Mouse (Mus musculus) CH12.LX (cell line): ENCODE results near the gene Myo15b. TPM values are rescaled to one million over a fixed set of nuclear protein-coding genes. Genes with fewer than 3 reads are reported as not detected.

Experiments
- DNase-seq: peaks from one replicate; pipeline ENCODE4 v3.0.0-alpha.2; 2013; ENCODE audit errors: extremely low read depth
- H3K27ac ChIP-seq: 2 replicates; pipeline ENCODE4 v1.5.1; 2012; ENCODE audit warnings: low read depth, mild to moderate bottlenecking, control low read depth, moderate library complexity; ENCODE audit not compliant: insufficient read depth
- H3K27me3 ChIP-seq: replicated peaks from 2 replicates; pipeline ENCODE3; 2012; ENCODE audit warnings: inconsistent platforms
- H3K36me3 ChIP-seq, 2 experiments: replicated peaks in 1 of 2; 2 replicates each; pipeline versions ENCODE3 to v1.6.1; 2012; ENCODE audit warnings: inconsistent platforms in 1 of 2, low read length in 1 of 2, mild to moderate bottlenecking in 1 of 2, mixed read lengths in 1 of 2, moderate library complexity in 1 of 2; ENCODE audit not compliant: control insufficient read depth in 1 of 2, insufficient read depth in 1 of 2
- H3K4me1 ChIP-seq, 2 experiments: 2 replicates each; pipeline ENCODE4 v1.6.1; 2012; ENCODE audit warnings: inconsistent platforms in 1 of 2, moderate library complexity in 1 of 2; ENCODE audit not compliant: insufficient read depth in 2 of 2, control insufficient read depth in 1 of 2
- H3K4me2 ChIP-seq: 2 replicates; pipeline ENCODE4 v1.6.1; 2012; ENCODE audit warnings: low read depth, mild to moderate bottlenecking, control low read depth; ENCODE audit not compliant: poor library complexity, insufficient read depth, severe bottlenecking
- H3K4me3 ChIP-seq, 3 experiments: fragments of 150-350 bp in 1 of 3; sonication (generic) in 1 of 3; replicated peaks in 1 of 3; 2 replicates each; pipeline versions ENCODE3 to v1.5.1; 2011 to 2012; ENCODE audit warnings: low read depth in 2 of 3, low read length in 2 of 3, mild to moderate bottlenecking in 2 of 3, moderate library complexity in 2 of 3, control low read depth in 1 of 3, improper control_type of control experiment in 1 of 3, inconsistent platforms in 1 of 3, mixed read lengths in 1 of 3; ENCODE audit not compliant: poor library complexity in 1 of 3
- H3K79me2 ChIP-seq: replicated peaks from 2 replicates; pipeline ENCODE4 v1.6.1; 2012; ENCODE audit warnings: mild to moderate bottlenecking, moderate library complexity; ENCODE audit not compliant: control insufficient read depth, poor library complexity, insufficient read depth, severe bottlenecking; ENCODE audit errors: extremely low read depth
- H3K9ac ChIP-seq: 2 replicates; pipeline ENCODE4 v1.6.1; 2012; ENCODE audit warnings: low read depth, mild to moderate bottlenecking, control low read depth, moderate library complexity; ENCODE audit not compliant: insufficient read depth
- H3K9me3 ChIP-seq: replicated peaks from 2 replicates; pipeline ENCODE3; 2012; ENCODE audit warnings: low read length, inconsistent platforms, mixed read lengths
- CTCF ChIP-seq, 2 experiments: IDR thresholded peaks in 1 of 2; conservative IDR thresholded peaks in 1 of 2; 2 replicates each; pipeline ENCODE4 v1.5.1; 2011 to 2012; ENCODE audit warnings: low read depth in 2 of 2, low read length in 2 of 2, improper control_type of control experiment in 1 of 2, inconsistent platforms in 1 of 2, mild to moderate bottlenecking in 1 of 2, moderate library complexity in 1 of 2
- E2F4 ChIP-seq: IDR thresholded peaks from 2 replicates; pipeline ENCODE4 v1.6.1; 2011; ENCODE audit warnings: low read depth, low read length, improper control_type of control experiment; ENCODE audit not compliant: insufficient replicate concordance
- EP300 ChIP-seq: IDR thresholded peaks from 2 replicates; pipeline ENCODE4 v1.6.1; 2011; ENCODE audit warnings: low read length, improper control_type of control experiment
- ETS1 ChIP-seq: conservative IDR thresholded peaks from 2 replicates; pipeline ENCODE4 v1.6.1; 2012; ENCODE audit warnings: low read depth, mild to moderate bottlenecking, inconsistent platforms, low read length, improper control_type of control experiment, moderate library complexity
- GABPA ChIP-seq: IDR thresholded peaks from 2 replicates; pipeline ENCODE4 v1.6.1; 2012; ENCODE audit warnings: low read depth, low read length, improper control_type of control experiment, inconsistent platforms; ENCODE audit not compliant: insufficient replicate concordance
- IRF4 ChIP-seq: IDR thresholded peaks from 2 replicates; pipeline ENCODE4 v1.6.1; 2014; ENCODE audit warnings: low read depth, mild to moderate bottlenecking, inconsistent platforms, low read length, improper control_type of control experiment
- JUN ChIP-seq: IDR thresholded peaks from 2 replicates; pipeline ENCODE4 v1.6.1; 2011; ENCODE audit warnings: low read depth, mild to moderate bottlenecking, low read length, improper control_type of control experiment, moderate library complexity; ENCODE audit not compliant: insufficient read depth
- JUND ChIP-seq: conservative IDR thresholded peaks from 2 replicates; pipeline ENCODE4 v1.6.1; 2011; ENCODE audit warnings: low read depth, low read length, improper control_type of control experiment
- MAFK ChIP-seq: IDR thresholded peaks from 2 replicates; pipeline ENCODE4 v1.6.1; 2011; ENCODE audit warnings: low read length, improper control_type of control experiment; ENCODE audit not compliant: insufficient replicate concordance
- MAX ChIP-seq: IDR thresholded peaks from 2 replicates; pipeline ENCODE4 v1.6.1; 2011; ENCODE audit warnings: low read length, improper control_type of control experiment
- MEF2A ChIP-seq: IDR thresholded peaks from 2 replicates; pipeline ENCODE4 v1.6.1; 2014; ENCODE audit warnings: low read depth, mild to moderate bottlenecking, inconsistent platforms, low read length, improper control_type of control experiment, borderline replicate concordance
- MXI1 ChIP-seq: IDR thresholded peaks from 2 replicates; pipeline ENCODE4 v1.6.1; 2011; ENCODE audit warnings: mild to moderate bottlenecking, low read depth, low read length, improper control_type of control experiment
- NELFE ChIP-seq: IDR thresholded peaks from 2 replicates; pipeline ENCODE4 v1.6.1; 2011; ENCODE audit warnings: low read depth, low read length, improper control_type of control experiment
- NRF1 ChIP-seq: IDR thresholded peaks from 2 replicates; pipeline ENCODE4 v1.6.1; 2014; ENCODE audit warnings: low read depth, mild to moderate bottlenecking, inconsistent platforms, low read length, improper control_type of control experiment, moderate library complexity
- PAX5 ChIP-seq: IDR thresholded peaks from 2 replicates; pipeline ENCODE4 v1.6.1; 2012; ENCODE audit warnings: low read length, inconsistent platforms, mixed read lengths
- POLR2A ChIP-seq: IDR thresholded peaks from 2 replicates; pipeline ENCODE4 v1.6.1; 2011; ENCODE audit warnings: low read depth, mild to moderate bottlenecking, improper control_type of control experiment, low read length
- SMC3 ChIP-seq: IDR thresholded peaks from 2 replicates; pipeline ENCODE4 v1.6.1; 2011; ENCODE audit warnings: low read depth, low read length, improper control_type of control experiment
- TBP ChIP-seq: conservative IDR thresholded peaks from 2 replicates; pipeline ENCODE4 v1.6.1; 2011; ENCODE audit warnings: low read depth, low read length, improper control_type of control experiment
- TCF12 ChIP-seq: IDR thresholded peaks from 2 replicates; pipeline ENCODE4 v1.6.1; 2014; ENCODE audit warnings: low read depth, mild to moderate bottlenecking, inconsistent platforms, low read length, improper control_type of control experiment
- UBTF ChIP-seq: IDR thresholded peaks from 2 replicates; pipeline ENCODE4 v1.6.1; 2012; ENCODE audit warnings: low read depth, mild to moderate bottlenecking, inconsistent platforms, low read length, improper control_type of control experiment, moderate library complexity
- USF1 ChIP-seq: IDR thresholded peaks from 2 replicates; pipeline ENCODE4 v1.6.1; 2014; ENCODE audit warnings: low read depth, mild to moderate bottlenecking, inconsistent platforms, low read length, improper control_type of control experiment
- USF2 ChIP-seq: conservative IDR thresholded peaks from 2 replicates; pipeline ENCODE4 v1.6.1; 2011; ENCODE audit warnings: low read depth, low read length, improper control_type of control experiment
- ZNF384 ChIP-seq: IDR thresholded peaks from 2 replicates; pipeline ENCODE4 v1.6.1; 2012; ENCODE audit warnings: low read depth, low read length, improper control_type of control experiment, inconsistent platforms
- dilution Hi-C: fragments of 300-500 bp; cut with MboI; formaldehyde crosslinking; loops from 2 replicates; pipeline ENCODE4 v1.14.3; 2020; ENCODE audit warnings: low sequenced_read_pairs; ENCODE audit not compliant: extremely low pct_unique_long_range_greater_than_20kb, extremely low pct_ligation_motif_present
- in situ Hi-C: fragments of 300-500 bp; cut with MboI; formaldehyde crosslinking; loops from 3 replicates; pipeline ENCODE4 v1.14.3; 2019; ENCODE audit warnings: low sequenced_read_pairs, low pct_ligation_motif_present, low pct_unique_long_range_greater_than_20kb, mixed read lengths
- polyA plus RNA-seq: library from polyadenylated mRNA; unstranded; fragments of >175 nt; gene quantifications from 2 replicates; pipeline ENCODE4 v1.2.1, GENCODE M21; 2012; ENCODE audit warnings: low read depth; ENCODE audit not compliant: insufficient read length
- total RNA-seq, 2 experiments: library from RNA; depleted of rRNA; stranded (reverse); fragments of 300-350 nt in 1 of 2; fragments of >200 nt in 1 of 2; gene quantifications; 2 replicates each; pipeline ENCODE4 v1.2.3; 2012 to 2014

The Myo15b gene
- total and polyA plus RNA-seq, 3 experiments, result 0.21 to 0.43 TPM; not detected in 1

- Histone ChIP-seq H3K27ac (no peak overlapping the region), H3K4me3 (no peak overlapping the region), H3K4me1 (peaks cover 0 to 9% of the 10 kb centered on the region in 2 experiments; a peak in 2 of 4 replicates), H3K36me3 (peaks cover 0 to 3% of the 10 kb centered on the region in 2 experiments), H3K4me2 (no peak overlapping the region), H3K9me3 (no peaks in the 10 kb centered on the region), H3K9ac (no peak overlapping the region), H3K79me2 (no peaks in the 10 kb centered on the region), H3K27me3 (peaks cover 18% of the 10 kb centered on the region)
- dilution Hi-C loops (no loop called here), in situ Hi-C loops (no loop called here)
- TF ChIP-seq EP300, result no peak
- TF ChIP-seq ETS1, result no peak
- no peak for TF ChIP-seq ZNF384
- no peak for TF ChIP-seq E2F4
- no peak for TF ChIP-seq MAX
- no peak for TF ChIP-seq JUND
- DNase-seq, result no peak
Measured at GRCm38 (mm10) chr11:115884361-115884760, 26.2 kb downstream of the Myo15b start.

GRCm38 (mm10) chr11:115885281-115885680 lies 27.1 kb downstream of the Myo15b start:
- in situ Hi-C loops, result no loop called here
- Histone ChIP-seq H3K4me3 (no peak overlapping the region), H3K36me3 (peaks cover 0 to 10% of the 10 kb centered on the region in 2 experiments), H3K9ac (no peak overlapping the region), H3K79me2 (no peaks in the 10 kb centered on the region), H3K27ac (no peak overlapping the region), H3K27me3 (peaks cover 18% of the 10 kb centered on the region), H3K9me3 (no peaks in the 10 kb centered on the region), H3K4me1 (peaks cover 0 to 9% of the 10 kb centered on the region in 2 experiments; a peak in 2 of 4 replicates), H3K4me2 (no peak overlapping the region)
- DNase-seq, result no peak
- dilution Hi-C loops, result no loop called here
- no peak for TF ChIP-seq NRF1
- no peak for TF ChIP-seq POLR2A
- TF ChIP-seq USF2, result no peak
- no peak for TF ChIP-seq MAFK
- no peak for TF ChIP-seq UBTF
- no peak for TF ChIP-seq SMC3
- no peak for TF ChIP-seq USF1
- no peak for TF ChIP-seq TCF12
- no peak for TF ChIP-seq TBP

- DNase-seq, result no peak
- H3K9me3 ChIP-seq, result no peaks in the 10 kb centered on the region
- peaks cover 18% of the 10 kb centered on the region for H3K27me3 ChIP-seq
- H3K9ac ChIP-seq, result no peak overlapping the region
- in situ Hi-C loops (no loop called here), dilution Hi-C loops (no loop called here)
- H3K4me3 ChIP-seq, result no peak overlapping the region
- H3K79me2 ChIP-seq, result no peaks in the 10 kb centered on the region
- no peak overlapping the region for H3K27ac ChIP-seq
- H3K4me2 ChIP-seq, result no peak overlapping the region
- TF ChIP-seq ZNF384, result no peak
- no peak for TF ChIP-seq NRF1
- no peak for TF ChIP-seq USF1
- no peak for TF ChIP-seq JUN
- TF ChIP-seq PAX5, result no peak
- no peak for TF ChIP-seq UBTF
- TF ChIP-seq GABPA, result no peak
- TF ChIP-seq MXI1, result no peak
- no peak for TF ChIP-seq NELFE
- TF ChIP-seq MEF2A, result no peak
- no peak for TF ChIP-seq IRF4
- no peak for TF ChIP-seq CTCF (conservative IDR thresholded peaks at IDR 0.05 in 1 of 2, IDR thresholded peaks at IDR 0.05 in 1 of 2; ENCODE audit: low read depth in 2 of 2, low read length in 2 of 2)
- no peak for TF ChIP-seq EP300
- TF ChIP-seq USF2, result no peak
- no peak for TF ChIP-seq JUND
- H3K4me1 ChIP-seq, result peaks cover 0 to 9% of the 10 kb centered on the region in 2 experiments; a peak in 2 of 4 replicates
- peaks cover 0 to 21% of the 10 kb centered on the region in 2 experiments for H3K36me3 ChIP-seq
Measured at GRCm38 (mm10) chr11:115886446-115886845, 28.2 kb downstream of the Myo15b start.
